ENCODE assay signal across 20 mouse cellular contexts in the genomic region with DNA sequence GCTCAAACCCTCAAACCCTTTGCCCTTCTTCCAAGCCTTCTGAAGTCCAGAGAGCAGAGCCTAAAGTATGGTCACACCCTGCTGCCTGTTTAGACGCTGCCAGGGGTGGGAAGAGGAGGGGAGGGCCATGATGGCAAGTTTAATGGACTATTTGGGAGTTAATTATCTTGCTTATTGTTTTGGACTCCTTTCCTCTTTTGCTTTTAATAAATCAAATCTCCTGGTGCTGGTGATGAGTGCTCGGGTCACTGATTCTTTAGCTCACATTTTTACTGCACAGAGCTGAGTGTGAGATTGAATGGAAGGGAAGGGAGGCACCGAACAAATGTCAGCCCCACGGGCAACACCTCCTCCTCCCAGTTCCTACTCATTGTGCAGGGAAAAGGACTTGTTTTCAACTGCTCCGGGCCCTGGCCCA.
DNase-seq lines count a peak whose midpoint lies in the region; ATAC-seq and TF ChIP-seq lines count a peak whose summit lies in the region.
"Had no signal": no experiment of that assay in that cellular context is flagged by ENCODE, and none has a peak within 500 bp of the region (broad histone marks: within the 10 kb centered on the region; RNA-seq: fewer than 3 reads in every experiment).

No protein-coding gene starts in this region.

- H3K27ac ChIP-seq in heart, postnatal 0 days (ENCODE audit: low read depth), result peak overlapping the region; percentile 16; the same call in 1 of the 2 replicates
- no peak overlapping the region for H3K27ac ChIP-seq in heart, embryonic 11.5 days (ENCODE audit: low read depth, low read length)
- H3K27ac ChIP-seq: embryonic facial prominence, embryonic 12.5 days; heart, embryonic 15.5 days; hindbrain, embryonic 14.5 days; limb, embryonic 10.5 days; midbrain, embryonic 13.5 days; neural tube, embryonic 12.5 days had no signal

- no peaks in the 10 kb centered on the region for H3K36me3 ChIP-seq in heart, postnatal 0 days (replicated peaks; ENCODE audit: control insufficient read depth, insufficient read depth, low read length)
- H3K36me3 ChIP-seq in heart, embryonic 11.5 days (ENCODE audit: control insufficient read depth, insufficient read depth, low read length), result no peaks in the 10 kb centered on the region
- H3K36me3 ChIP-seq: embryonic facial prominence, embryonic 12.5 days; heart, embryonic 15.5 days; limb, embryonic 10.5 days; midbrain, embryonic 13.5 days; neural tube, embryonic 12.5 days had no signal

- TF ChIP-seq EP300 in heart, postnatal 0 days (IDR thresholded peaks at IDR 0.05; ENCODE audit: low read depth), result no peak

- H3K9me3 ChIP-seq in heart, postnatal 0 days (replicated peaks; ENCODE audit: control insufficient read depth, low read length), result no peaks in the 10 kb centered on the region
- H3K9me3 ChIP-seq in heart, embryonic 11.5 days (replicated peaks; ENCODE audit: control insufficient read depth, low read length), result no peaks in the 10 kb centered on the region
- H3K9me3 ChIP-seq: embryonic facial prominence, embryonic 12.5 days; heart, embryonic 15.5 days; limb, embryonic 10.5 days; midbrain, embryonic 13.5 days; neural tube, embryonic 12.5 days had no signal

- H3K4me1 ChIP-seq in heart, postnatal 0 days (ENCODE audit: control insufficient read depth, insufficient read depth), result no peaks in the 10 kb centered on the region
- H3K4me1 ChIP-seq in heart, embryonic 11.5 days (ENCODE audit: control insufficient read depth, insufficient read depth, low read length), result no peaks in the 10 kb centered on the region
- H3K4me1 ChIP-seq: embryonic facial prominence, embryonic 12.5 days; heart, embryonic 15.5 days; midbrain, embryonic 13.5 days; neural tube, embryonic 12.5 days had no signal

- ATAC-seq in heart, postnatal 0 days (ENCODE audit: insufficient read depth, low read depth), result 0 out of 2 replicates have a peak, but pooled peaks have one; percentile 27
- no peak for ATAC-seq in heart, embryonic 11.5 days (replicated peaks; ENCODE audit: insufficient number of reproducible peaks, low FRiP score, low TSS enrichment)
- ATAC-seq: forebrain, embryonic 14.5 days; liver, postnatal 0 days; midbrain, embryonic 13.5 days had no signal

- no peak overlapping the region for H3K9ac ChIP-seq in heart, postnatal 0 days (replicated peaks; ENCODE audit: low read depth, low read length)
- no peak overlapping the region for H3K9ac ChIP-seq in heart, embryonic 11.5 days (ENCODE audit: low read depth, low read length)
- H3K9ac ChIP-seq: embryonic facial prominence, embryonic 12.5 days; heart, embryonic 15.5 days; hindbrain, embryonic 14.5 days; liver, postnatal 0 days; midbrain, embryonic 13.5 days; neural tube, embryonic 12.5 days had no signal

- H3K4me2 ChIP-seq in heart, postnatal 0 days (ENCODE audit: low read depth, low read length), result no peak overlapping the region
- H3K4me2 ChIP-seq in heart, embryonic 11.5 days, result no peak overlapping the region
- H3K4me2 ChIP-seq: embryonic facial prominence, embryonic 12.5 days; heart, embryonic 15.5 days; hindbrain, embryonic 14.5 days; midbrain, embryonic 13.5 days; neural tube, embryonic 12.5 days had no signal

- no peak for TF ChIP-seq CTCF in heart, postnatal 0 days (IDR thresholded peaks at IDR 0.05; ENCODE audit: low read depth)

- 48% methylated on average over 5 of the region's 5 CpGs for WGBS in heart, postnatal 0 days
- 65% methylated on average over 5 of the region's 5 CpGs for WGBS in heart, embryonic 11.5 days (ENCODE audit: insufficient replicate concordance)

- DNase-seq in heart, postnatal 0 days (ENCODE audit: low spot score), result no peak
- peak; percentile 32 for DNase-seq in kidney, adult 18-20 months
- DNase-seq in kidney, adult 8-10 months, result peak; percentile 36 to 44
- DNase-seq in kidney, postnatal 14 days, result peak; percentile 47
- DNase-seq in layer of hippocampus, postnatal 10 days (ENCODE audit: low spot score in 2 of 2), result no peak
- DNase-seq in layer of hippocampus, adult 11-12 months (ENCODE audit: low spot score), result no peak
- DNase-seq: adrenal gland, adult 2 months; cerebellum, adult 8-10 months; gastrocnemius, postnatal 25 days; liver, postnatal 0 days; thymus, postnatal 14 days had no signal

- H3K27me3 ChIP-seq in heart, postnatal 0 days (ENCODE audit: control insufficient read depth, insufficient read depth, low read length), result no peaks in the 10 kb centered on the region
- H3K27me3 ChIP-seq in heart, embryonic 11.5 days (ENCODE audit: control insufficient read depth, insufficient read depth, low read length), result no peaks in the 10 kb centered on the region
- H3K27me3 ChIP-seq: embryonic facial prominence, embryonic 12.5 days; heart, embryonic 15.5 days; midbrain, embryonic 13.5 days; neural tube, embryonic 12.5 days had no signal

- H3K4me3 ChIP-seq in heart, postnatal 0 days (ENCODE audit: low read depth, low read length), result no peak overlapping the region
- no peak overlapping the region for H3K4me3 ChIP-seq in heart, embryonic 11.5 days (ENCODE audit: low read depth, low read length)
- H3K4me3 ChIP-seq: embryonic facial prominence, embryonic 12.5 days; erythroblast, embryonic 14.5 days; heart, embryonic 15.5 days; limb, embryonic 10.5 days; midbrain, embryonic 13.5 days; neural tube, embryonic 12.5 days had no signal

Comparison
In these comparisons a context has a peak if more than half of its experiments do, and no peak if none do; other contexts are left out.
1. DNase-seq: peak in kidney, adult 18-20 months (single experiment), kidney, adult 8-10 months (2 of 2) and kidney, postnatal 14 days (single experiment); none in heart, postnatal 0 days (single experiment), layer of hippocampus, postnatal 10 days (0 of 2) and layer of hippocampus, adult 11-12 months (single experiment).